Mouse (Mus musculus) mouse trophoblast stem cell (cell line): ENCODE measurements around the gene Spata13.

Experiments
- in situ Hi-C, 2 experiments: fragments of 300-500 bp; cut with MseI, MboI; formaldehyde crosslinking; loops; 2 replicates in 1 of 2; 3 replicates in 1 of 2; pipeline ENCODE4 v1.15.1; 2025

Spata13 gene

DNA sequence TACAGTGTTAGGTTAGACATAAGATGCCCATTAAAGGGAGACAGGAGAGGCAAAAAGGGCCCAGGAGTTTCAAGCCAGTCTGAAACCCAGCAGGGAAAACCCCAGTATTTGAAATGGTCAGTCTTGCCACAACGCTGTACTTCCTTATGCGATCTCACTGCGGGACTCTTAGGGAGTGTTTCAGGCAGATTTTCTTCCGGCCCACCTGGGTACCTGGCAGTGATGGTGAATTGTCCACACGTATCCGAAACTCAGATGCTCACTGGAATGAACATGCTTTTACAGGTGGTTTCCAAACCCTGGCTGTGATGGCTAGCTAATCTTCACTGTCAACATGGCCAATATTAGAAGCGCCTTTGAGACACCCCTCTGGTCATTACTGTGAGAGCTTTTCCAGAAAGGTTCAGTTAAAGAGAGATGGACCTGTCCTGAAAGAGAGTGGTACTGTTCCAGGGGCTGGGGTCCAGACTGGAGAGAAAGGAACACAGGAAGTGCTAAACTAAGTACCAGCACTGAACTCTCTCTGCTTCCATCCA is 148.4 kb downstream of the Spata13 start:
- in situ Hi-C loops = no loop called here

DNA sequence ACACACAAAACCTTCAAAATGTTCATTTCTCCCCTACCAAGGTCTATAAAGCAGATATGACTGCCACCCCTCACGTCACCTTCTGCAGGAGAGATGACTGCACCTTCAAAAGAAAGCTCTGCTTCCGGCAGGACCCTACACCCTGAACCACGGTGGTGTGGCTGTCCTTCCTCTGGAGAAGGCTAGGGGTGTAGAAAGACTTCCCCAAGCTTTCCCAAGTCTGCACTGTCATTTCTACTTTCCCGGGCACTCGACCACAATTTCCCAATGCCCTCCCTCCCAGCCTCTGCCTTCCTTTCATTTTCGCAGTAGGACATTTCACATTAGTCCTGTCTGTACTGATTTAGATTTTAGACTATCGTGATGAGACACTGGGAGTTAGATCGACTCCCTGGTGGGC is 149.4 kb downstream of the Spata13 start:
- in situ Hi-C loops = no loop called here

DNA sequence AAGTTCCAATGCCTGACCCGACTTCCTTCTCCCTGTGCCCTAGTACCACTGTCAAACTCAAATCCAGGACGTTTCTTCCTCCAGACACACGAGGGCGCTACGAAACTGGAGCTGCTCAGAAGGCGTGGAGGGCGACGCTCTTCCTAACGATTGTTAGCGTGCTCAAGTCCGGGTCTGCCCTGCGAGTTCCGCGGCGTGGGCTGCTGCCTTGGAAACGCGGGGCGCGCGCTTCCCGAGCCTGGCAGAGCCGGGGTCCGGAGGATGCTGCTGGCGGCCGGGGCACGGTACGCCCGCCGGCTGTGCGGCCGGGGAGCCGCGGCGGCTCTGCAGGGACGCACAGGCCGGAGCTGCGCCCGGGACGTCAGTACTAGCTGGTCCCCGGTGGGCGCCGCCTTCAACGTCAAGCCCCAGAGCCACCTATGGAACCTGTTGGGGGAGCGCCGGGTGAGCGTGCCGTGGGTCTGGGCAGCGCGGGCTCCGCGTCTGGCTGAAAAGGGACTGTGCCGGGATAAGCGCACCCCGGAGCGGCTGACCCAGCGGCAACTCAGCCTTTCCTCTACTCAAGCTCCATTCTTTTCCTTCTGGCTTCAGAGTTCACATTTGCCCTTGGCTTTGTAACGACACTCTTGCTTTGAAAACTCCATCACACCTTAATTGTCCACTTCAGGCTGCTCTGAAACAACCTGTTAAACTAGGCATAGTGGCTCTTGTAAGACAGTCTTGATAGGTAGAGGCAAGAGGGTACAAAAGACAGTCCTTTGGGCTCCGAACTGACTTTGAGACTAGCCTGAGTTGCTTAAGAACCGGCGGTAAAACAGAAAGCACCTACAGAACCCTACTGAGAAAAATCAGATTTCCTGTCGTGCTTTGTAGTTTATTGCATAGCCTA is 150.9 kb downstream of the Spata13 start, which contains the start of gene Mipep:
Gene Mipep, plus strand, starts transcription at position 147 of the 889 bp plus-strand sequence.
- in situ Hi-C loops = no loop called here

DNA sequence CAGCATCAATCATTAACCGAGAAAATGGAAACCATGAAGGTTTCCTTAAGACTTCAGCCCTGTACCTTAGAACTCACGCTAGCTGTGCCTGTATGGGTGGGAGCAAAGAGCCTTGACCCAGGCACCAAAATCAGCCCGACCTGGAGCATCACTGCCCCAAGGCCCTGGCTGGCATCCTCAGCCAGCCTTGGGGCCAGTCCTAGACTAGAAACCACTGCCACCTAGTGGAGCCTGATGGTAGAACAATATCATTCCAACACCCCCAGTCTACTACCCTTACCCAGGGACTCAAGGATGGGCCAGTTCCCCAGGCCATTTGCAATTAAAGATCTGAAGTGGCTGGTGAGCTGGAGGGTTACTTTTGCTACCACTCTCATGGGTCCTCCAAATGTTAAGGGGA is 156.3 kb downstream of the Spata13 start:
- in situ Hi-C loops = loop anchor here in 1 of 2 experiments (10.0 kb wide), 1 partner anchor 295 kb away; no protein-coding TSS in a partner anchor

DNA sequence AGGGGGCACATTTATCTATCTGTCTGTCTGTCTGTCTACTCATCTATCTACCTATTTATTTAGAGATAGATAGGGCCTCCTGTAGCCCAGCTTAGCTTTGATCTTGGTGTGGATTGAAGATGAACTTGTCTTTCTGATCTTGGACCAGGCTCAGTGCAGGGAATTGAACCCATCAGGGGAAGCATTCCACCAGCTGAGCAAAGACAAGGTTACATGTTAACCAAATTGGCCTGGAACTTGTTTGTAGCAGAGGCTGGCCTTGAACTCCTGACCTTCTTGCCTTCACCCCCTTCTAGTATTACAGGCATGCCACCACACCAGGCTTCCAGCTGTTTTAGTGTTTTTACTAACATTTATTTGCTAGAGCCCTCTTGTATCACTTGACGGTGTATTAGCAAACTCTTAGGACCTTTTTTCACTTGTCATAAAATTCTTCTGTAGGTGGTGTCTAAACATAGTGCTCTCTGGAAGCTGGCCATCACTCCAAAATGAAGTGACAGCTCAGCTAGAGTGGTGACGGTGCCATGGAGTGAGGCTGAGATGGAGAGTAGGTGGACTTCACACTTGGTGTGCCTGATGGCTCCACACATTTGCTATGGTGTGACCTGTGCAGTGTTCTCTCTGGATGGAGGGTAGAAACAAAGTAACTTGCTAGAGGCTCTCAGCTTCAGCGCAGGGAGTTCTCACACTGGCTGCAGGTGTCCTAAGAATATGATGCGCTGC is 163.0 kb downstream of the Spata13 start:
- in situ Hi-C loops = loop anchor here in 1 of 2 experiments (10.0 kb wide), 1 partner anchor 288 kb away; no protein-coding TSS in a partner anchor

DNA sequence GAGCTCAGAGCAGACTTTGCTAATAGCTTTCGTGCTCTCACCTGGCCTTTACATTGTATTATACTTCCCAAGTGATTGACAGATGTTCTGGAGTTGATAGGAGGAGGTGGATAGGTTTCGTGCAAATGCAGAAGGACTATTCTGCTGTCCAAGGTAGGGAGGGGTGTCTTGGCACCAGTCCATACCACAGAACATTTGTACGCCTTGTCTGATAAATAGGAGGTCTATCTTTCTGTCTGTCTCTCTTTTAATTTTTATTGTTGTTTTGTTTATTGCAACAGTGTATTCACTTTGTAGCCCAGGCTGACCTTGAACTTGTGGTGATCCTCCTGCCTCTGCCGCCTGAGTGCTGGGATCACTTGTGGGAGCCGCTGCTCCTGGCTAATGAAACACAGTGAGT is 163.8 kb downstream of the Spata13 start:
- in situ Hi-C loops = loop anchor here in 1 of 2 experiments (10.0 kb wide), 1 partner anchor 287 kb away; no protein-coding TSS in a partner anchor

DNA sequence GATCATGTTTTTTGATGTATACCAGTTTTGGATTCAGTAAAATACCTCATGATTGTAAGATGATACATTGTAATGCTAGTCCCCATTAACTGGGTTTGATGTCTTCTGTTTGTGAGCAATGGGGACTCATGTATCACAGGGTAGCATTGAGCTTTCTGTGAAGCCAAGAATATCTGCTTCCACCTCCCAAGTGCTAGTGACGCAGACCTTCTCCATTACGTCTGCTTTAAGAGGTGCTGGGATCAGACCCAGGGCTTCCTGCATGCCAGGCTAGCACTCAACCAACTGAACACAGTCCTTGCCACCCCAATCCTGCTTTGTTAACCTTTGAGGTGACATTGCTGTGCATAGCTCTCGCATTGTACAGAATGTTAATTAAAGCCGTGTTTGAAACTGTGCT is 164.9 kb downstream of the Spata13 start:
- in situ Hi-C loops = loop anchor here in 1 of 2 experiments (10.0 kb wide), 1 partner anchor 286 kb away; no protein-coding TSS in a partner anchor

DNA sequence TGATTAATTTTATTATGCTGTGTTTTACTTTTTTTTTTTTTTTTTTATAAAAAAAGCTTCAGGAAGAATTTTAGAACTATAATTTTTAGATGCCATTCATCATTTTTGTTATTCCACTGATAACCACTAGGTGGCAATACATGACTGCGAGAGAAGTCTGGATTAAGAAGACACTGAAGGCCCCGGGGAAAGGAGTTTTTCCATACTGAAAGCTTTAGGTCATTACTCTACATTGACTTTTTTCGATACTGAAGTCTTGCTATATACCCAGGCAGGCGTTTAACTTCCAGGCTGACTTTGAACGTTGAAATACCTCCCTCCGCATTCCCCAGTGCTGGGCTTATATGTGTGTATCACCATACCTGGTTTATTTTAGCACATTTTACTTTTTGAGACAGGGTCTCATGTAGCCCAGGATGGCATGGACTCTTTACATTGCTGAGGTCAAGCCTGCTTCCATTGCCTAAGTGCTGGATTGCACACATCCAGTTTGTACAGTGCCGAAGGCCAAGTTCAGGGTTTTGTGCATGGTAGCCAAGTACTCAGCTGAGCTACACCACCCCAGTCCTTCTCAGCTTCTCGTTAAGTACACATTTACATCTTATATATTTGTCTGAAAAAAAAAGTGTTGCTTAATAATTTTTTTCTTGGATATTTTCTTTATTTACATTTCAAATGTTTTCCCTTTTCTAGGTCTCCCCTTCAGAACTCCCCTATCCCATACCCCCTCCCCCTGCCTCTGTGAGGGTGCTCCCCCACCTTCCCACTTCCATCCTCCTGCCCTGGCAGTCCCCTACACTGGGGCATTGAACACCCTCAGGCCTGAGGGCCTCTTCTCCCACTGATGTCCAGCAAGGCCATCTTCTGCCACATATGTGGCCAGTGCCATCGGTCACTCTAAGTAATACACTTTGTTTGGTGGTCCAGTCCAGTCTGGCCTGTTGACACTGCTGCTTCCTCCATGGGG is 166.2 kb downstream of the Spata13 start:
- in situ Hi-C loops = loop anchor here (10.0 kb wide), 2 partner anchors 285 to 495 kb away; no protein-coding TSS in a partner anchor

DNA sequence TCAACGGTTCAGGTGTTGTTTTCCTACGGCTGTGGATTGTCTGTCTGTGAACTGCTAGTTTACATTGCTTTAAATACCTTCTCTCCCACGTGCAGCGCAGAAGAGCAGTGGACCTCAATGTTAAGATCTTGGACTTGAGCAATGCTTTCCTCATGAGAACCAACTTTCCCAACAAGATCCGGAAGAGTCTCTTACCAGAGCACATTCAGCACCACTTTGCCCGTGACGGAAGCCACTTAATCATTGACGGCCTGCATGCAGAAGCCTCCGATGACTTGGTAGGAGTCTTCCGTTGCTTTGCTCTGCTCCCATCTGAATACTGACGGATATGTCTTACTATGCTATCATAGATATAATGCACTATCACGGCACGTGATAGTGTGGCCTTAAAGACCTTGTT is 168.2 kb downstream of the Spata13 start:
- in situ Hi-C loops = loop anchor here (10.0 kb wide), 2 partner anchors 283 to 493 kb away; no protein-coding TSS in a partner anchor

DNA sequence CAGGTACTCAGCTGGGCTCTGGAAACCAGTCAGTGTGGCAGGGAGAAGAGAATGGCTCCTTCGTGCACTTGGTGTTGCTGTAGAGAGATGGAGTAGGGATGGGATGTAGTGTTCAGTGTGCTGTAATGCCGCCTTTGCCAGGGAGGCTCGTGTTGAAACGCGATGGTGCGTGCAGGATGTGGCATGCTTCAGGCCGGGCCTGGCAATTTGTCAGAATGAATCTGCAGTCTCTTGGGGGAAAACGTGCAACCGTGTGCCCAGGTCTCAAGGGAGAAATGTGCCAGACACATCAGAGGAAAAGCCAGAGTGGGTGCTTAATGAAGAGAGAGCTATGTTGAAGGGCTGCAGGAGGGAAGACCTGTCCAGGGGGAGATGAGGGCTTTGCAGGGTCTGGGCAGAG is 171.2 kb downstream of the Spata13 start:
- in situ Hi-C loops = loop anchor here (10.0 kb wide), 2 partner anchors 280 to 490 kb away; no protein-coding TSS in a partner anchor

DNA sequence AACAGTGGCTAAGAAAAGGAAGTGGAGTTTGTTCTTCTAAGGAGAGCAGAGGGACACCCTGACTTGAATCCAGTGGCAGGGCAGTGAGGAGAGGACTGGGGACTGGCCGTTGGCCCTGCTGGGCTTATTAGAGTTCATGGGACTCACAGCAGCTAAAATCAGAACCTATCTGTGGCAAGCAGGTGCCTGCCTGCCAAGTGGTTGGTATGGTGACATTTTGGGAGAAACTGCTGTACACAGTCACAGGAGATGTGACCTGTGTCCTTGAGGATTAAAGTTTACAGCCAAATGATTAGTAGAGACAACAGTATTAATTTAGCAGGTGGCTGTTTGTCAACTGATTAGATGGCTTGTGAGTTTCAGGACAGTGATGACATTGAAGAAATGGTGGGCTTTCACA is 172.1 kb downstream of the Spata13 start:
- in situ Hi-C loops = loop anchor here (10.0 kb wide), 2 partner anchors 279 to 489 kb away; no protein-coding TSS in a partner anchor

DNA sequence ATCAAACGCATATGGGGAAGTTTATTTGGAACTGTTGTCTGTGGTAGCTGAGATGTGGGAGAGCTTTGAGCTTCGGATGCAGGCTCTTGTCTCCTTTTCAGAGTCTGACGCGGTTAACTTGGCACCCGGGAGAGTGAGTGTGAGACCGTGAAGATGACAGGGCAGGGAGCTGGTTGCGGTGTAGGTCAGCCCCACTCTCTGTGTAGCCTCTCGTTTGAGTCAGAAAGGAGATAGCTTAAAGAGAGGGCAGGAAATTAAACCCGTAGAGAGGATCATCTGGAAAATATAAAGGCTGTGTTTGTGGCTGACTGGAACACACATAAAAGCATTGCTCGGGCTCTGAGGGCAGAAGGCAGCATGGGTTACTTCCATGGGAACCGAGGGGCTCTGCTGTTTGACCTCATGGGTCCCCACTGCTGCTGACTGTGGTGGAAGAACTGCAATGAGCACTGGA is 173.1 kb downstream of the Spata13 start:
- in situ Hi-C loops = loop anchor here (10.0 kb wide), 2 partner anchors 278 to 488 kb away; no protein-coding TSS in a partner anchor

DNA sequence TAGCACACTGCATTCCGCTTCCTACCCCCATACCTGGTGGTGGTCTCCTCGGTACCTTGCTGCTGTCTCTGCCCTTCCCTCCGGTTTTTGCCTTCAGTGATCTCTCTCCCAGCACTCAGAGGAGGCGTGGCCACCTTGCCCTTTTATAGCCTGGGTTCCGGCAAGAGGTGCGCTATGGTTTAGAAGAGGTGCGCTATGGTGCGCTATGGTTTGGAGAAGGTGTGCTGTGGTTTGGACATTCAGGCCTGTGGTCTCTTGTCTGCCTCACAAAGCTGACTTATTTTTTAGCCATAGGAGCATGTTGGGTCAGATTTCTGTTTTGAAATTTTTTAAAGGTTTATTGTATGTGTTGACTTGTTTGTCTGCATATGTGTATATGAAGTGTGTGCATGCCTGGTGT is 176.1 kb downstream of the Spata13 start:
- in situ Hi-C loops = loop anchor here (10.0 kb wide), 2 partner anchors 275 to 485 kb away; no protein-coding TSS in a partner anchor

DNA sequence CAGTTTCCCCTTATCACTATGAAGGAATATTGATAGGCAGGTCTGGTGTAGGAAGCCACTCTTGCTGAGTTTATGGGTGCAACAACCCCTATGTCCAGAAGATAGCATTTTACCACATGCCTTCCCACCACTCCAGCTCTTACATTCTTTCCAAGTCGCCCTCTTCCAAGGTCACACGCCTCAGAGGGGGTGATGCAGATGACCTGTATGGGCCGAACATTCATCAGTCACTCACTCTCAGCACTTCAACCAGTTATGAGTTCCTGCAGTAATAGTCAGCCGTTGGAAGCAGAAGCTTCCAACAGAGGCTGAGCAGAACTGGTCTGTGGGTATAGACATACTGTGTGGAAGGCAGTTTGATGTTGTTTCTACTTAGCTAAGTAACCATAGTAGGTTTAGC is 177.7 kb downstream of the Spata13 start:
- in situ Hi-C loops = no loop called here
